Mouse (Mus musculus) left cerebral cortex, postnatal 25 days (tissue): ENCODE data around the gene Gabbr1. TPM values are rescaled to one million over a fixed set of nuclear protein-coding genes. Genes with fewer than 3 reads are reported as not detected.

Source experiments
- DNase-seq, 2 experiments: peaks; one replicate each; pipeline ENCODE4 v3.0.0; 2022; ENCODE audit warnings: low spot score in 2 of 2, mixed read lengths in 1 of 2
- intact Hi-C: fragments of 180-260 bp; cut with DNase I; formaldehyde crosslinking; loops from one replicate; pipeline ENCODE4 v1.15.1; 2025
- total RNA-seq, 2 experiments: library from RNA; stranded (reverse); gene quantifications; 2 replicates each; pipeline ENCODE4 v1.2.3; 2021

The Gabbr1 gene
- total RNA-seq, 2 experiments from 2014 or later: 670 to 698 TPM

DNA sequence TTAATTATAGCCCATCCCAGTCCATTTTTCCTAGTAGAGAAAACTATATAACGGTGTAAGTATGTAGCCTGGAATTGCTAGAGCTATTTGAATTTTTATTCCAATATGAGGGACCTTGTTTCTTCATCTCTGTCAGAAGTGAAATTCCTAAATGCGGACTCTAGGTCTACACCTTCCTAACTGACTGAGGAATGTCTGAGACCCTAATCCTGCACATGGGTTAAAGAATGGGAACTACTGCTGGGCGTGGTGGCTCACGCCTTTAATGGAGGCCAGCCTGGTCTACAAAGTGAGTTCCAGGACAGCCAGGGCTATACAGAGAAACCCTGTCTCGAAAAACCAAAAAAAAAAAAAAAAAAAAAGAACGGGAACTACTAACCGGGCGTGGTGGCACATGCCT is 16.6 kb upstream of the Gabbr1 start:
- intact Hi-C loops: no loop called here
- no peak for DNase-seq

DNA sequence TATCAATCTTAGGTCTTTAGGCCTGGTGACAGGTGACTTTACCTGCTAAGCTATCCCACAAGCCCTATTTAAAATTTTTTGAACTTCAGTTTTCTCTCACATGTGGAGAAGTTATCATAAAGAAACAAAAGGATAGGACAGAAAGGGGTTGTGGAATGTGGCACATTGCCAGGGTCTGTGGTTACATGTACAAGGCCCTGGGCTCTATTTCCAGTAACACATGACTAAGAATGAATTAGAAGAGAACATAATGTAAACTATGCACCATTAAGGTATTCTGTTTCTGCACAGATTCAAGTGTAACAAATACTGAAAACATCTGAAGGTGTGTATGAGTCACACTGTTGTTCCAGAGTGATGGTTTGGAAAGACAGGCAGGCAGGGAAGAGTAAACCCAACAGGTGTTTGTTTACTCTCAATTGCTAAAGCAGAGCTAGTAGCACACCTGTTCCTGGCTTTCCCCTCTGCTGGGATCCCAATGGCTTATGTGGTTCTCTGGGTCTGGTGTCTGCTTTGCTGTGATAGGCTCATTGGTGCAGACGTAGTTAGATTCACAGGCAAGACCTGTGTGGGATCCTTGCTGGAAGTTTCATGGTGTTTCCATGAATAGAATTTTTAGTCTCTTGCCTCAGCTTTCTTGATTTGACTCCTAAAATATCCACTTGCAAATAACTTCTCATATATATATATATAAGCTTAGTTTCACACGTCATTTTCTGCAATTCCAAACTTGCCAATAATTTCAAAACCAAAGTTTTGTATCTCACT is 6.5 kb upstream of the Gabbr1 start:
- peak in 1 of 2 experiments; percentile 65 for DNase-seq
- intact Hi-C loops: no loop called here

DNA sequence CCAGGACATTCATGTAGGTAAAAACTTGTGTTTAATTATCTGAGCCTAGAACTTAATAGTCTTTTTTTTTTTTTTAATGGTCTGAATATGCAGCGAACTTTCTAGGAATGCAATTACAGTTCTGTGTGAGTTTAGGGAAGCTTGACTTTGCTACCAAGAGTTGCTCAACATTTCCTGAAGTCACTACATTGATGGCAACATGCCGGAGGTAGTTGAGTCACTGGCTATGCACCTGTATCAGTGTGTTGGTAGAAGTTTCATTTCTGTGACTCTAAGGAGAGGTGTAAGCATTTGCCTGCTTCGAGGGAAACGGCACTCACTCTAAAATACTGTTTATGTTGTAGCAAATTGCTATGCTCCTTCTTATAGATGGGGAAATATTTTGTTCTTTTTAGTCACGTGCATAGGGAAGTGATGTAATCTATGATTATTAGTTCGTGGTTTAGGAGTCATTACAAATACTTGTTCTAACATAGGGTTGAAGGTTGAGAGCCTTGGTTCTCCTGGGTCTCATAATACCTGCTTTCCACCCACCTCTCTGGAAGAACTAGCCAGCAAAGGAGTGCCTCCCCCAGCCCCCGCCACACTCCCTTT is 1.0 kb upstream of the Gabbr1 start:
- intact Hi-C loops: loop anchor here (5.0 kb wide), 1 partner anchor 152 kb away; the partner anchor contains the start of gene Trim40

DNA sequence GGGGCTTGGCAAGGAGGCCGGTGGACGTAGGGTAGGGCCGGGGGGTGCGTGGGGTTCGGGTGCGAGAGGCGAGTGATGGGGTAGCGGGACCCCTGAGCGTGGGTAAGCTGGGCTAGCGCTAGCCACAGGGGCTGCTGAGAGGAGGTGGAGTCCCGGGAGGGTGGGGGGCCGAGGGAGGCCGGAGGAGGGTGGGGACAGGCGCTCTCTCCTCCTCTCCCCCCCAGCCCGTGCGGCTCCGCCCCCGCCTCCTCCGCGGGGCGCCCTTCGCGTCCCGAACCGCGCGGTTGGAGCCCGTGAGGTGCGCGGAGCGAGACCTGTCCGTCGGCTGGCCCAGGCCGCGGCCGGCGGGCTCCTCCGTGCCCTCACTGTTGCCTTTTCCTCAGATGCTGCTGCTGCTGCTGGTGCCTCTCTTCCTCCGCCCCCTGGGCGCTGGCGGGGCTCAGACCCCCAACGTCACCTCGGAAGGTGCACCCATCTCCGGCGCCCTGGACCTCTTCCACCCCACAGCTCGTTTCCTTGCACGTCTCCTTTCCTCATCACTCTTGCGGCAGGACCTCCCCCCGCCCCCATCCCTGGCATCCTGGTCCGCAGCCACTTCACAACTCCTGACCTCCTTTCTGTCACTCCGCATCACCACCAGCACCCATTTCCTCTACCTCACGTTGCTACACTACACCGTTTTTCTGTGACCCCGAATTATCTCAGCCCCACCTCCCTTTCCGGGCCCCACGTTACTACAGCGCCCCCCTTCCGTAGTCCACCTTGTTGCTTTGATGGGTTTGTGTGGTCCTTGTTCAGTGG is 746 bp downstream of the Gabbr1 start:
- intact Hi-C loops: loop anchor here (1.0 to 5.0 kb wide), 5 partner anchors 50 to 154 kb away; partner anchors contain the start of genes Ppp1r11, Trim40, Znrd1 and Znrd1as
- peak; percentile 61 to 71 for DNase-seq

More for the DNA sequence above, 1.0 kb upstream of the Gabbr1 start:
- DNase-seq: no peak

DNA sequence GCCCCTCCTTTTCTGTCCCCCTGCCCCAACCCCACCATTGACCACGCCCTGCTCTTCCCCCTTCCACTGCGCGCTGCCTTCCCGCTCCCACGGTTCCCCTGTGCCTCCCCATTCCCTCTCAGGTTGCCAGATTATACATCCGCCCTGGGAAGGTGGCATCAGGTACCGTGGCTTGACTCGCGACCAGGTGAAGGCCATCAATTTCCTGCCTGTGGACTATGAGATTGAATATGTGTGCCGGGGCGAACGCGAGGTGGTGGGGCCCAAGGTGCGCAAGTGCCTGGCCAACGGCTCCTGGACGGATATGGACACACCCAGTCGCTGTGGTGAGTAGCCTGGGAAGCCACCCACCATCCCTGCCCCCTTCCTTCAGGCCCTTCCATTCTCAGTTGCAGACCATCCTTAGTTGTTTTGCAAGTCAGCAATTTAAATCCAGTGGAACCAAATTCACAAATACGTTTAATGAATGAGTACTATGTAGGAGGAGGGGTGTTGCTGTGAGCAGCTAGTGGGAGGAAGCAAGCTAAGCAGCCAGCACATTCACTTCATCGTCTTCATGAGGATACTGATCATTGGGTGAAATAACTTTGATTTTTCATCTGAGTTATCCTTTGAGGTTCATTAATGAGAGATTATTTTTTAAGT is 1.7 kb downstream of the Gabbr1 start:
- intact Hi-C loops: loop anchor here (1.0 to 5.0 kb wide), 4 partner anchors 51 to 155 kb away; partner anchors contain the start of genes Ppp1r11 and Trim40
- no peak for DNase-seq

DNA sequence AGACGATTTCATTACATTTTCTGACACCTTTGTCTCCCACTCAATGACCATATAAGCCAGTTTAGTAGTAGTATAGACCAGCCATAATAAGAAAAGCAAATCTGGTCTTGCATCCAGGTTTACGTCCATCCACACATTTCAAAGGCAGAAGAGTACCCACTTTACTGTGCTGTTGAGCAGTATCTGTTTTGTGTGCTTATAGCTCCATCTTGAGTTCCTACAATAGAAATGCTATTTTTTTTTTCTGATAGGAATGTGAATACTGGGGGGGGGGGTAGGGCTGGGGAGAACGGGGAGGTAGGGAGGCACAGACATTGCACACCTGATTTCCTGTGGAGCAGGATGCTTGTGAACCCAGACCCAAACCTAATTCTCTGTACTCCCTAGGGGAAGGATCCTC is 2.2 kb downstream of the Gabbr1 start:
- intact Hi-C loops: loop anchor here (1.0 to 5.0 kb wide), 4 partner anchors 51 to 156 kb away; partner anchors contain the start of genes Ppp1r11 and Trim40
- DNase-seq: peak in 1 of 2 experiments; percentile 56

DNA sequence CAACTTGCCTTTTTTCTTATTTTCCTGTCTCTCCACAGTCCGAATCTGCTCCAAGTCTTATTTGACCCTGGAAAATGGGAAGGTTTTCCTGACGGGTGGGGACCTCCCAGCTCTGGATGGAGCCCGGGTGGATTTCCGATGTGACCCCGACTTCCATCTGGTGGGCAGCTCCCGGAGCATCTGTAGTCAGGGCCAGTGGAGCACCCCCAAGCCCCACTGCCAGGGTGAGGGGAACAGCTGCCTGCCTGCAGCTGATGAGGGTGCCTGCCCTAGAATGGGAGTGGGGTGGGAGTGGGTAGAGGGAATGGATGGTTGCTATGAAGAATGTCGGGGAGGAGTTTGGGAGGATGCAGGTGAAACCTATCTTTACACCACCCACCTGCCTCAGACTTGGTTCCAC is 2.6 kb downstream of the Gabbr1 start:
- no peak for DNase-seq
- intact Hi-C loops: loop anchor here (5.0 kb wide), 1 partner anchor 156 kb away; the partner anchor contains the start of gene Trim40

DNA sequence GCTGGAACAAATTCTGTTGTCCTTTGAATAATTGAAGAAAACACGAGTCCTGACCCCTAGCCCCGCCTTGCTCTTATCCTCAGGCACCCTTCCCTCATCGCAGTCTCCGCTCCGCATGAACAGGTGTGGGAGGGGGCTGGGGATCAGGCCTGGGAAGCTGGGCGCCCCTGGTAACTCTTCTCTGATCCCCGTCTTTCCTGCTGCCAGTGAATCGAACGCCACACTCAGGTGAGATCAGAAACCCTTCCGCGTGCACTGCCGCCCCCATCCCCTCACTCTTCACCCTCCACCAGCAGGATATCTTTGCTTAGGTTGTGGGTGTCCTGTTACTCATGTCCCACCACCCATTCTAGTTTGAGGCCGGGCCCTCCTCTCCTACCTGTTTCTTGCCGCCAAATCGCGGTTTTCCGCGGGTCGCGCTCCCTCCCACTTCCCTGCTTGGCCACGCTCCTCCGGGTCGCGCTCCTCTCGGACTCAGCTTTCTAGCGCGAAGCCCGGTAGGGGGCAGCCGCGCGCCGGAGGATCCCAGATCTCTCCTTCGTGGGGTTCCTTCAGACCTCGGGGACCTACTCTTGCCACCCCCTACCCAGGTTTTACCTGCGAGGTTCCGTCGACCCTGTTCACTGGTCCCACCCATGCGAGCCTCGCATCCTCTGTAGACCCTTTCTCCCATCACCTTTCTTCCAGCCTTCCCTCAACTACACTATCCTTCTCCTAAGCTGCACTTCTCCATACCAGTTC is 4.0 kb downstream of the Gabbr1 start:
- intact Hi-C loops: loop anchor here (5.0 kb wide), 1 partner anchor 157 kb away; the partner anchor contains the start of gene Trim40
- peak; percentile 86 for DNase-seq

DNA sequence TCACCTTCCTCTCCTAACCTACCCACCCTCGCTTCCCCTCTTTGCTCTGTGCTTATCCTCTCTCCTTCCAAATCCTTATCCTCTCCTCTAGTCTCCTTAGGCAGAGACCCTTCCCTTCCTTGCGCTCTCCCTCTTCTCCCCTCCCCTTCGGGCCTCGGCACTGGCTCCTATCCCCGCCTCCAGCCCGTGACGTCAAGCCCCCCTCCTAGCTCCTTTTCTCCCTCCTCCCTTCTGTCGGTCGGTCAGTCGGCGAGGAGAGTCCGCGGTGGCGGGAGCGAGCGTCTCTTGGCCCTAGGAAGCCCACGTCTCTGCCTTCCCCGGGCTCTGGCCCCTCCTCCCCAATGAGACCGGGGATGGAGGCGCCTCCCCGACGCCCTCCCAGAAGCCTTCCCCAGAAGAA is 4.6 kb downstream of the Gabbr1 start:
- DNase-seq: peak; percentile 92 to 96
- intact Hi-C loops: no loop called here

DNA sequence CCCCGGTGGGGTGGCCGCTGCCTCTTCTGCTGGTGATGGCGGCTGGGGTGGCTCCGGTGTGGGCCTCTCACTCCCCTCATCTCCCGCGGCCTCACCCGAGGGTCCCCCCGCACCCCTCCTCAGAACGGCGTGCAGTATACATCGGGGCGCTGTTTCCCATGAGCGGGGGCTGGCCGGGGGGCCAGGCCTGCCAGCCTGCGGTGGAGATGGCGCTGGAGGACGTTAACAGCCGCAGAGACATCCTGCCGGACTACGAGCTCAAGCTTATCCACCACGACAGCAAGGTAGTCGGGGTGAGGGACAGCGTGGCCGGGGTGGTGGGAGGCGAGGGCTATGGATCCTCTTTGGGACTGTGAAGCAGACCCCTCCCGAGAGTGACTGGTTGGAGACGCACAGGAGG is 5.1 kb downstream of the Gabbr1 start:
- intact Hi-C loops: no loop called here
- DNase-seq: peak in 1 of 2 experiments; percentile 36

DNA sequence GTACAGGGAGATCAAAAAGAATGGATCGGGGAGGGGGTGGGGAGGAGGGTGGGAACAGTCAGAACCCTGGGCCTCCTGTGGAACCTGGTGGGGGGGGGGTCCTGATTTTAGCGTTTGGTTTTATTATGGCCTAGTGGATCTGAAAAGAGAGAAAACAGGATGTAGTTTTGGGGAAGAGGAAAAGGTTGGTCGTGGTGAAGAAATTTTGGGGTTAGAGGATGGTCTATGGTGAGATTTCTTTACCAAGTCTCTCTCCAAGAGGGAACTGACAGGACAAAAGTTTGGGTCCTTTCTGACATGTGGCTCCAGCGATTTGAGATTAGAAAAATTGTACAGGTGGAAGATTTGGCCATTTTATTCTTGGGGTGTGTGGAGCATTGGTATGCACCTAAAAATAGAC is 6.0 kb downstream of the Gabbr1 start:
- no peak for DNase-seq
- intact Hi-C loops: no loop called here

DNA sequence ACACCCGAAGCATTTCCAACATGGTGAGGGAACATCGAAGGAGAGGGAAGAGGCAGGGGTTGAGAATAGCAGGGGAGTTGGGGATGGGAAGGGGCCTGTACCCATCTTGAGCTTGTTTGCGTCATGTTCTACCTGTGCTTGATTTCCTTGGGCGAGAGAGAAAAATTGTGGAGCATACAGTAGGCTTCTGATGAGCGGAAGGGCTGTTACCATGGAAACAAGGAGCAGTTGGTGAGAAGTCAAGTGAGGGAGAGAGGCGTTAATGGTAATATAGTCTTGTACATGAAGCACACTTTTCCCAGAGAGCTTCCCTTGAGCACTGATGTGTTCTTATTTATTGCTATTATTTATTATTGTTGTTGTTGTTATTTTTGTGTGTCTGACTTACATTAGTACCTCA is 11.2 kb downstream of the Gabbr1 start:
- intact Hi-C loops: no loop called here
- DNase-seq: no peak

DNA sequence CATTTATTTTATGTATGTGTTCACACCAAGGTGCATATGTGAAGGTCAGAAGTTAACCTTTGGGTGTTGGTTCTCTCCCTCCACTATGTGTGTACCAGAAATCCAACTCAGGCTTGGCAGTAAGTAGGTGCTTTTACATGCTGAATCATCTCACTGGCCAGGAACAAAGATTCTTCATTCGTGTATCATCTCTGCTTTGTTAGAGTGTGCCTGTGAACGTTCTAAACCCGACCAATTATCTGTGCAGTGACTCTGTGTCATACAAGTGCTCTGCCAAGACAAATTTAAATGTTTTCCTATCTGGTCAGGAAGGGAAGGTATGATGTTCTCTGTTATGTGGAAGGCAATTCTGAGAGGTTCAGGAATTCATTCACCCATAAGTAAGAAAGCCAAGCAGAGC is 15.7 kb downstream of the Gabbr1 start:
- peak in 1 of 2 experiments; percentile 46 for DNase-seq

DNA sequence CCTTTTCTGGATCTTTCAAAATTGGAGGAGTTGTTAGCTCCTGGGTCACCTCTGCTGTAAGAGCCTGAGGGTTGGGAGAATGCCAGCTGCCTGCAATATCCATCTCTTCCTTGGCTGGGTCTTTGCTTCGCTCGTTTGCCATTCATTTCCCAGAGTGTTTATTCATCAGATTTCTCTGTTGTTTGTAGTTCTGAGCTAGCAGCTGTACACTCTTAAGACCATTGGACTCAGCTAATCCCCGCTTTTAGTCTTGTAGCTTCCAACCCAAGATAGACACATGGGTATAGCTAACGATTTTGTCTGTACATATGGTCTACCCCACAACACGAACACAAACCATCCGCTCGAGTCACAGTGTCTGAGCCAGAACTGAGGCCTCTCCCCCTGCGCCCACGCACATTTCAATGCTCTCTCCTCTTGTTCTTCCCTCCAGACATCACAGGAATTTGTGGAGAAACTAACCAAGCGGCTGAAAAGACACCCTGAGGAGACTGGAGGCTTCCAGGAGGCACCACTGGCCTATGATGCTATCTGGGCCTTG is 16.4 kb downstream of the Gabbr1 start:
- intact Hi-C loops: no loop called here
- DNase-seq: peak; percentile 71 to 87

More for the DNA sequence above, 15.7 kb downstream of the Gabbr1 start:
- intact Hi-C loops: no loop called here

DNA sequence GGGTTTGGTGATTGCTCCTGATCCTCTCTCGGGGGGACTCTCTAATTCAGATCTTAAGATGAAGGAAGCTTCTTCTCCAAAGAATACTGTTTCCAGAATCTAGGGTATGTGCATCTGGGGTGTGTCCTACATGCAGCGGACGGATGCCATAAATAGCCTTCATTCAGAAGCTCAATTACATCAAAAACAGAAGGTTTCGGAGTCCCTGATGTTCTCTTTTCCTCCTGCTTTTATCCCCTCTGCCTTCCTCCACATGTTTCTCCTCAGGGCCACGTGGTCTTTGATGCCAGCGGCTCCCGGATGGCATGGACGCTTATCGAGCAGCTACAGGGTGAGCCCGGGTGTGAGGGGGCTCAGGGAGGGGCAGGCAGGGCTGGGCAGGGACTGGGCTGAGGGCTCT is 17.3 kb downstream of the Gabbr1 start:
- peak in 1 of 2 experiments; percentile 58 for DNase-seq
- intact Hi-C loops: no loop called here

DNA sequence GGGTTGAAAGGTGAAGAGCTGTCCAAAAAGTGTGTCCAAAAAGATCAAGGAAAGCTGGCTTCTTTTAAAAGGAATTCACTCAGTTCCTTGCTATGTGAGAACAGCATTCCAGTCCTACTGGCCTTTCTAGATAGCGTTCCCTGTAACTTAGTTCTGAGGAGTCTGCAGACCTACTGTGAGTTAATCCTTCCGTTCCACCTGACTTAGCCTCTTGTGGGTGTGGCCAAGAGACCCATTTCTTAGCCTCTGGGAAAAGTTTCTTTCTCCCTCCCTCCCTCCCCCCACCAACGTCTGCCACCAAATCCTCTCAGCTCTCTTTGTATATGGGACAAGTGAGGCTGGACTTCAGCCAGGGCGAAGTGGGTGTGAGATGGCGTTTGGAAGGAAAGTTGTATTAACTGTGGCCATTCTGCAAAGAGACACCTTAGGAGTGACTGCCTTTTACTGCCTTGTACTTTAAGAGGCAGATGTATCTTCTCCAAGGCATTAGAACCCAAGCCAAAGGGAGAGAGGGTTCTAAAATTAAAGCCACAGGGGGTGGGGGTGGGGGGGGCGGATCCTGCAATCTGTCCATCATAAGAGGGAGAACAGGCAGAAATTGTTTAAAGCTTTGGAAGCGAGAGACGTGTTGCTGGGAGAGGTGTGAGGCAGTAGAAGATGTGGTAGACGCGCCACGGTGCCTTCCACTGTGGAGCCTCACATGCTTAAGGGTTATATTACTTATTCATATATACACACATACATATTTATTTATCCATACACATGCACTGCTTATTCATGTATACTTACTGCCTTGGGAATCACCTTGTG is 18.1 kb downstream of the Gabbr1 start:
- intact Hi-C loops: no loop called here
- DNase-seq: peak in 1 of 2 experiments; percentile 67

DNA sequence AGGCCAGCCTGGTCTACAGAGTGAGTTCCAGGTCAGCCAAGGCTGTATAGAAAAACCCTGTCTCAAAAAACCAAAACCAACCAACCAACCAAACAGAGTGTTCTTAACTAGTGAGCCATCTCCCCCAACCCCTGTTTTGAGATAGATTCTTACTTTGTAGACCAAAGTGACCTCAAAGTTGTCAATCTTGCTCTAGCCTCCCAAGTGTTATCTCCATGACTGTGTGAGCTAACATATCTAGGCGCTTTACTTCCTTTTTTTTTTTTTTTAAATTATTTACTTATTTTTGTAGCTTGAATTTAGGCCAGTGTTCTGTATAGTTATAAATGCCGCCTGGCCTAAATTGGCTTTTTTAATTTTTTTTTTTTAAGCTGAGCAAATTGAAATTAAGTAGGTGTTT is 20.2 kb downstream of the Gabbr1 start:
- DNase-seq: no peak
- intact Hi-C loops: no loop called here

DNA sequence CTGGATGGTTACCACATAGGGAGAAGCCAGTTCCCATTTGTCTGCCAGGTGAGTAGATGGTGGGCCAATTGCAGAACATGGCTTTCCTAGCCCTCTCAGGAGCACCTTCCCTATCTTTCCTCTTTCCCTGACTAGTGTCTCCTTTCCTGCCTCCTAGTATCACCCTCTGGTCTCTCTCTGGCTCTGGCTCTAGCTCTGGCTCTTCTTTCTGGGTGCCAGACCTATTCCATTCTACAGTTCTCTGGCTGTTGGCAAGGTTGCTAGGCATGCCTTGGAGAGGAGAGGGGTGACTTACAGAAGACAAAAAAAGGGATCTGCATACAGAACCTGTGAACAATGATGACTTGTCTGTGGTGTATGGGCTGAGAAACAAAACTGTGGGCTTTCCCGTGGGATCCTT is 22.1 kb downstream of the Gabbr1 start:
- intact Hi-C loops: no loop called here
- DNase-seq: no peak
